Mouse (Mus musculus): Measurements from ENCODE around the gene Zfp157. TPM values are rescaled to one million over a fixed set of nuclear protein-coding genes. Genes with fewer than 3 reads are reported as not detected.

Gene Zfp157
- 17.5 to 22.0 TPM (median 19.2 TPM) in 4 replicates for total RNA-seq (2023; ENCODE audit: inconsistent age)

GRCm38 (mm10) chr5:138441286-138442194 is at the start of gene Zfp157:
TSS of gene Zfp157 (plus strand) at chr5:138441468.

Other genes with a start within 250 kb of the Zfp157 start
- gene Mblac1, start 247.2 kb upstream of the Zfp157 start, total RNA-seq (2023; ENCODE audit: inconsistent age) = 1.1 to 1.7 TPM (median 1.6 TPM) in 3 of 4 replicates, not detected in the other
- gene Nxpe5, start 215.6 kb upstream of the Zfp157 start, total RNA-seq (2023; ENCODE audit: inconsistent age) = not detected in 4 replicates
- 31.8 to 44.5 TPM (median 38.9 TPM) in 4 replicates for gene Lamtor4, start 186.0 kb upstream of the Zfp157 start, total RNA-seq (2023; ENCODE audit: inconsistent age)
- 54.8 to 62.4 TPM (median 56.6 TPM) in 4 replicates for gene BC037034, start 177.4 kb upstream of the Zfp157 start, total RNA-seq (2023; ENCODE audit: inconsistent age)
- not detected in 4 replicates for gene Gal3st4, start 168.6 kb upstream of the Zfp157 start, total RNA-seq (2023; ENCODE audit: inconsistent age)
- gene Gm43720, start 161.5 kb upstream of the Zfp157 start, total RNA-seq (2023; ENCODE audit: inconsistent age) = not detected in 4 replicates
- 1.5 to 2.6 TPM (median 2.2 TPM) in 4 replicates for gene Gpc2, start 161.5 kb upstream of the Zfp157 start, total RNA-seq (2023; ENCODE audit: inconsistent age)
- 0.74 TPM in 1 of 4 replicates, not detected in the others for gene Stag3, start 161.2 kb upstream of the Zfp157 start, total RNA-seq (2023; ENCODE audit: inconsistent age)
- 0.48 TPM in 2 of 4 replicates, not detected in the others for gene Pvrig, start 99.5 kb upstream of the Zfp157 start, total RNA-seq (2023; ENCODE audit: inconsistent age)
- gene 1700123K08Rik, start 123.2 kb downstream of the Zfp157 start, total RNA-seq (2023; ENCODE audit: inconsistent age) = not detected in 4 replicates
- 43.7 to 50.0 TPM (median 47.2 TPM) in 4 replicates for gene Zfp68, start 178.3 kb downstream of the Zfp157 start, total RNA-seq (2023; ENCODE audit: inconsistent age)
- 6.4 to 7.8 TPM (median 7.3 TPM) in 4 replicates for gene A430033K04Rik, start 181.4 kb downstream of the Zfp157 start, total RNA-seq (2023; ENCODE audit: inconsistent age)

Measured in B cell, adult (primary cell).